Mouse (Mus musculus) bone marrow macrophage, adult 2 months (primary cell): ENCODE measurements around the gene Eftud2.

Source experiments
- CTCF ChIP-seq: IDR thresholded peaks from 2 replicates; pipeline ENCODE4 v1.5.1; 2012; ENCODE audit warnings: low read depth, mild to moderate bottlenecking, low read length, moderate library complexity
- POLR2A ChIP-seq: IDR thresholded peaks from 2 replicates; pipeline ENCODE4 v1.6.1; 2012; ENCODE audit warnings: mild to moderate bottlenecking, low read depth, low read length, borderline replicate concordance

- TF ChIP-seq POLR2A (no peak), CTCF (no peak)
These were observed 60.9 kb downstream of the Eftud2 start for GRCm38 (mm10) chr11:102819783-102820385.
